Mouse (Mus musculus): ENCODE results near the gene Senp5. TPM values are rescaled to one million over a fixed set of nuclear protein-coding genes. Genes with fewer than 3 reads are reported as not detected.

Senp5 gene
- 15.3 and 16.7 TPM in 2 replicates for polyA plus RNA-seq (2015; fragmentation: Nextera tagmentation; extraction: Ambion mirVana)

GRCm38 (mm10) chr16:32002509-32003477, at the start of gene Senp5:
TSS of gene Senp5 (minus strand) at chr16:32003287.
- H3K4me3 ChIP-seq (ENCODE audit: low read depth, low read length): peak within 1 kb of the TSS; percentile 100
- no peaks in the 10 kb centered on the region for H3K36me3 ChIP-seq (ENCODE audit: control insufficient read depth, insufficient read depth, low read length)
- H3K4me1 ChIP-seq (ENCODE audit: control insufficient read depth, insufficient read depth, low read length): peaks cover 17% of the 10 kb centered on the region
- no peaks in the 10 kb centered on the region for H3K27me3 ChIP-seq (ENCODE audit: control insufficient read depth, insufficient read depth, low read depth, low read length)
- H3K9me3 ChIP-seq (replicated peaks; ENCODE audit: control insufficient read depth, low read length, poor library complexity, severe bottlenecking): no peaks in the 10 kb centered on the region
- peak within 1 kb of the TSS; percentile 78 for H3K4me2 ChIP-seq (ENCODE audit: low read length)
- peak within 1 kb of the TSS; percentile 97 for H3K9ac ChIP-seq (ENCODE audit: low read depth, low read length)
- peak; percentile 96 for ATAC-seq
- 1% methylated on average over 62 of the region's 66 CpGs for WGBS
- H3K27ac ChIP-seq (ENCODE audit: low read length): peak within 1 kb of the TSS; percentile 75

GRCm38 (mm10) chr16:32042367-32042766, 39.3 kb upstream of the Senp5 start:
- Histone ChIP-seq H3K27ac (ENCODE audit: low read length) (no peak overlapping the region), H3K9me3 (replicated peaks; ENCODE audit: control insufficient read depth, low read length, poor library complexity, severe bottlenecking) (no peaks in the 10 kb centered on the region), H3K27me3 (ENCODE audit: control insufficient read depth, insufficient read depth, low read depth, low read length) (no peaks in the 10 kb centered on the region), H3K4me3 (ENCODE audit: low read depth, low read length) (no peak overlapping the region), H3K36me3 (ENCODE audit: control insufficient read depth, insufficient read depth, low read length) (peaks cover 34% of the 10 kb centered on the region), H3K4me1 (ENCODE audit: control insufficient read depth, insufficient read depth, low read length) (no peaks in the 10 kb centered on the region), H3K4me2 (ENCODE audit: low read length) (no peak overlapping the region), H3K9ac (ENCODE audit: low read depth, low read length) (no peak overlapping the region)
- no peak for ATAC-seq
- WGBS: 88% methylated on average over 4 of the region's 4 CpGs

GRCm38 (mm10) chr16:32019678-32020077, 16.6 kb upstream of the Senp5 start:
- Histone ChIP-seq H3K27me3 (ENCODE audit: control insufficient read depth, insufficient read depth, low read depth, low read length) (no peaks in the 10 kb centered on the region), H3K27ac (ENCODE audit: low read length) (no peak overlapping the region), H3K36me3 (ENCODE audit: control insufficient read depth, insufficient read depth, low read length) (peaks cover 26% of the 10 kb centered on the region), H3K4me1 (ENCODE audit: control insufficient read depth, insufficient read depth, low read length) (no peaks in the 10 kb centered on the region), H3K4me3 (ENCODE audit: low read depth, low read length) (no peak overlapping the region), H3K9ac (ENCODE audit: low read depth, low read length) (no peak overlapping the region), H3K4me2 (ENCODE audit: low read length) (no peak overlapping the region), H3K9me3 (replicated peaks; ENCODE audit: control insufficient read depth, low read length, poor library complexity, severe bottlenecking) (no peaks in the 10 kb centered on the region)
- WGBS: 94% methylated on average over 9 of the region's 9 CpGs
- no peak for ATAC-seq

GRCm38 (mm10) chr16:32010330-32010729, 7.2 kb upstream of the Senp5 start:
- no peaks in the 10 kb centered on the region for H3K36me3 ChIP-seq (ENCODE audit: control insufficient read depth, insufficient read depth, low read length)
- no peaks in the 10 kb centered on the region for H3K9me3 ChIP-seq (replicated peaks; ENCODE audit: control insufficient read depth, low read length, poor library complexity, severe bottlenecking)
- 86% methylated on average over 4 of the region's 4 CpGs for WGBS
- H3K4me2 ChIP-seq (ENCODE audit: low read length): no peak overlapping the region
- H3K27ac ChIP-seq (ENCODE audit: low read length): no peak overlapping the region
- H3K9ac ChIP-seq (ENCODE audit: low read depth, low read length): no peak overlapping the region
- ATAC-seq: no peak
- H3K27me3 ChIP-seq (ENCODE audit: control insufficient read depth, insufficient read depth, low read depth, low read length): no peaks in the 10 kb centered on the region
- no peaks in the 10 kb centered on the region for H3K4me1 ChIP-seq (ENCODE audit: control insufficient read depth, insufficient read depth, low read length)
- H3K4me3 ChIP-seq (ENCODE audit: low read depth, low read length): no peak overlapping the region

DNA sequence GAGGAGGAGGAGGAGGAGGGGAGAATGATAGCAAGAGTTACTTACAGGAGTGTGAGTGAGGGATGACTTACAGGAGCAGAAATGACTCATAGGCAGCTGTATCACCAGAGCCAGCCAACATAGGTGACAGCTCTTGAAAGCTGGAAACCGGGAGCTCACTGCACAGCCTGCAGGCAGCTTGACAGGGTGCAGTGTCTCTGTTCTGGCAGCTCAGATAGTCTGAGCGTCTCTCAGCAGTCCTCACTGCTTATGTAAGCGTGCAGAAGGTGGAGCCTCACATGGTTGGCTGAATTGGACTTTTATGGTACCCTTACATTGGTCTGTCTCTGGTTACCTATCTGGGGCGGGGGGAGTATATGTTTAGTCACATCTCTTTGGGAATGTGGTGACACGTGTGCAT, 6.8 kb upstream of the Senp5 start:
- ATAC-seq: no peak
- 52% methylated on average over 5 of the region's 5 CpGs for WGBS
- Histone ChIP-seq H3K9ac (ENCODE audit: low read depth, low read length) (no peak overlapping the region), H3K9me3 (replicated peaks; ENCODE audit: control insufficient read depth, low read length, poor library complexity, severe bottlenecking) (no peaks in the 10 kb centered on the region), H3K4me1 (ENCODE audit: control insufficient read depth, insufficient read depth, low read length) (no peaks in the 10 kb centered on the region), H3K4me3 (ENCODE audit: low read depth, low read length) (no peak overlapping the region), H3K4me2 (ENCODE audit: low read length) (no peak overlapping the region), H3K27ac (ENCODE audit: low read length) (no peak overlapping the region), H3K36me3 (ENCODE audit: control insufficient read depth, insufficient read depth, low read length) (no peaks in the 10 kb centered on the region), H3K27me3 (ENCODE audit: control insufficient read depth, insufficient read depth, low read depth, low read length) (no peaks in the 10 kb centered on the region)

DNA sequence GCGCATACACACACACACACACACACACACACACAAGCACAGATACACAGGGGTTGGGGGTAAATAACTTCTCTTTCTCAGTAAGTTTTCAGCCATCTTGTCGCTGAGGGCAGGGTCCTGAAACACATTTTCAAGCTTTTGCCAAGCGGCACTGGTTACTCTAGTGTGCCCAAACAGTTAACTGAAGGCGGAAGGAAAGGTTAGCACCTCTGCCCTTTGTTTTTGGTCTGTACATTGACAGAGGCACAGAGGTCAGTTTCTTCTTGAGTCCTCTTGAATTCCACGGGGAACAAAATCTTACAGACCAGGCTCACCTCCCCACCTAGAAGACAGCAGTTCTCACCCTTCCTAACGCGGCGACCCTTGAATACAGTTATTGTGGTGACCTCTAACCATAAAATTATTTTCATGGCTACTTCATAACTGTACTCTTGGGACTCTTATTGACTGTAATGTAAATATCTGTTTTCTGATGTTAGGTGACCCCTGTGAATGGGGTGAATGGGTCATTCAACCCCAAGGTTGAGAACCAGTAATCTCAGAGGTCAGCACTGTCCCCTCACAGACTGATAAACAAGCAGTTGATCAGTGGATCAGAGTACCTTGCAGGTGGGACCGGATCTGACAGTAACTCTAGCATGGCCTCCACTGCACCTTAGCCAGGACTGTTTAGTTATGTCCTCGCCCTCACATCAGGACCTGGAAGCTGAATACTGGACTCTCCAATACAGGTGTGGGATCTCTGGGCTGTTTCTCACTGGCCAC, 5.6 kb upstream of the Senp5 start:
- Histone ChIP-seq H3K4me2 (ENCODE audit: low read length) (no peak overlapping the region), H3K27ac (ENCODE audit: low read length) (no peak overlapping the region), H3K27me3 (ENCODE audit: control insufficient read depth, insufficient read depth, low read depth, low read length) (no peaks in the 10 kb centered on the region), H3K9me3 (replicated peaks; ENCODE audit: control insufficient read depth, low read length, poor library complexity, severe bottlenecking) (no peaks in the 10 kb centered on the region), H3K36me3 (ENCODE audit: control insufficient read depth, insufficient read depth, low read length) (no peaks in the 10 kb centered on the region), H3K4me3 (ENCODE audit: low read depth, low read length) (no peak overlapping the region), H3K9ac (ENCODE audit: low read depth, low read length) (no peak overlapping the region), H3K4me1 (ENCODE audit: control insufficient read depth, insufficient read depth, low read length) (peaks cover under 1% of the 10 kb centered on the region)
- 76% methylated on average over 10 of the region's 10 CpGs for WGBS
- no peak for ATAC-seq

GRCm38 (mm10) chr16:32004731-32005130, 1.6 kb upstream of the Senp5 start:
- Histone ChIP-seq H3K4me2 (ENCODE audit: low read length) (no peak overlapping the region), H3K4me1 (ENCODE audit: control insufficient read depth, insufficient read depth, low read length) (peaks cover 17% of the 10 kb centered on the region), H3K9me3 (replicated peaks; ENCODE audit: control insufficient read depth, low read length, poor library complexity, severe bottlenecking) (no peaks in the 10 kb centered on the region), H3K4me3 (ENCODE audit: low read depth, low read length) (no peak overlapping the region), H3K9ac (ENCODE audit: low read depth, low read length) (no peak overlapping the region), H3K36me3 (ENCODE audit: control insufficient read depth, insufficient read depth, low read length) (no peaks in the 10 kb centered on the region), H3K27me3 (ENCODE audit: control insufficient read depth, insufficient read depth, low read depth, low read length) (no peaks in the 10 kb centered on the region), H3K27ac (ENCODE audit: low read length) (no peak overlapping the region)
- ATAC-seq: no peak
- 90% methylated on average over 3 of the region's 3 CpGs for WGBS

- WGBS: 94% methylated on average over 5 of the region's 5 CpGs
- no peak overlapping the region for H3K9ac ChIP-seq (ENCODE audit: low read depth, low read length)
Observed at GRCm38 (mm10) chr16:31996371-31996770, 6.7 kb downstream of the Senp5 start.

DNA sequence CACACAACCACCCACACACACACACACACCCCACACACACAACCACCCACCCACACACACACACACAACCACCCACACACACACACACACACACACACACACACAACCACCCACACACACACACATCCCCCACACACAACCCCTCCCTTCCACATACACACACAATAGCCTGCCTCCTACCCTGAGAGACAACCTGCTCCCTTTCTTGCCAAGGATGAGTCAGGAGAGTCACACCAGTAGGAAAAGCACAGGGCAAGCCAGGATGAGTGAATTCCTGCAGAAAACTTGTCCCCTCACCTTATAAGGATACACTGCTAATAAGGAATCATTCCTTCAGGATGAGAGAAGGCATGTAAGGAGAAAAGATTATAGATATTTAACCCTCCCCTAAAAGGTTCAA, 9.1 kb downstream of the Senp5 start:
- H3K27ac ChIP-seq (ENCODE audit: low read length): no peak overlapping the region
- no peaks in the 10 kb centered on the region for H3K27me3 ChIP-seq (ENCODE audit: control insufficient read depth, insufficient read depth, low read depth, low read length)
- H3K36me3 ChIP-seq (ENCODE audit: control insufficient read depth, insufficient read depth, low read length): peaks cover 7% of the 10 kb centered on the region
- H3K9ac ChIP-seq (ENCODE audit: low read depth, low read length): no peak overlapping the region
- H3K4me2 ChIP-seq (ENCODE audit: low read length): no peak overlapping the region
- H3K9me3 ChIP-seq (replicated peaks; ENCODE audit: control insufficient read depth, low read length, poor library complexity, severe bottlenecking): no peaks in the 10 kb centered on the region
- H3K4me3 ChIP-seq (ENCODE audit: low read depth, low read length): no peak overlapping the region
- H3K4me1 ChIP-seq (ENCODE audit: control insufficient read depth, insufficient read depth, low read length): no peaks in the 10 kb centered on the region
- ATAC-seq: no peak

More at GRCm38 (mm10) chr16:31996371-31996770, 6.7 kb downstream of the Senp5 start:
- H3K4me3 ChIP-seq (ENCODE audit: low read depth, low read length): no peak overlapping the region
- no peak overlapping the region for H3K4me2 ChIP-seq (ENCODE audit: low read length)
- no peaks in the 10 kb centered on the region for H3K27me3 ChIP-seq (ENCODE audit: control insufficient read depth, insufficient read depth, low read depth, low read length)
- H3K27ac ChIP-seq (ENCODE audit: low read length): no peak overlapping the region
- peaks cover 4% of the 10 kb centered on the region; the same call in 1 of the 2 replicates for H3K36me3 ChIP-seq (ENCODE audit: control insufficient read depth, insufficient read depth, low read length)
- H3K4me1 ChIP-seq (ENCODE audit: control insufficient read depth, insufficient read depth, low read length): peaks cover 4% of the 10 kb centered on the region; the same call in 1 of the 2 replicates
- H3K9me3 ChIP-seq (replicated peaks; ENCODE audit: control insufficient read depth, low read length, poor library complexity, severe bottlenecking): no peaks in the 10 kb centered on the region
- no peak for ATAC-seq
